Mouse (Mus musculus) thymus, adult 18-20 months (tissue): Measurements from ENCODE around the gene Dpep1.
"Not testable (repeated sequence)": the region's sequence is repeated elsewhere in the genome, so short reads cannot be mapped to it uniquely, and the experiment has no call there.

Source experiments
- DNase-seq, 2 experiments: peaks; one replicate each; pipeline ENCODE4 v3.0.0; 2022; ENCODE audit warnings: mixed read lengths in 2 of 2

Gene Dpep1

DNA sequence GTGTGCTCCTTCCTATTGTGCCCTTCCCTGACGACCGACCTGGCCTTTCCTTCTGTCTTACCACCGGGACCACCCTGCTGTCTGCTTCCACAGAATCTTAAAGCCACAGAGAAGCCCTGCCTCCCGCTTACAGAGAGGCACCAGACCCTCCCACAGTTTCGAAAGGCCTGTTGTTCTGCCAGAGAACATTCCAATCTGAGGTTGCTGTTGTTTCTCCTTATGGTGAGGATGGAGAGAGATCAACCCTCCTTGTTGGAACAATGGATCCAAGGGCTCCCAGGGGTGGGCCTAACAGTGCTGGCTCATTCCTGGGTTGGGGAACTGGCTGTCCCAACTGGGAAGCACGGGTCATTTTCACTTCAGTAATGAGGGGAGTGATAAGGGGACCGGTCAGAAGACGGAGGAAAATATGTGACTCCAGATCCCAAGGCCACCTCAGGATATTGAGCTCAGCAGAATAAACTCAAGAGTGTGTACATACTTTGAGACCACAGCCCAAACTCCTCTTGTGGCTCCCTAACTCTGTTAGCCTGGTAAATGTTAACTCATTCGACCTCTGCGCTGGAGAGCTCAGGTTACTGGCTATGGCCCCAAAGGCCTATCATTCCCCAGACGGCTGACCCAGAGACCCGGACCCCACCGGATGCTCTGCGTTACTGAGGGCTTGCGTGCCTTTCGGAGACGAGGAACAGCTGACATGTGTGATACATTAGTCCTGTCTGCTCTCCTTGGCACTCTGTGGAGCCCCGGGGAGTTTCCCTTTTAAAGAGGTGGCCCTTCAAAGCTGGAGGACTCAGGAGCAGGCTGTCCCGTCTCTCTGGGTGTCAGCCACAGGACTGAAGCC lies at the start of gene Dpep1:
Dpep1 (plus strand) TSS at position 677 of the 844 bp plus-strand sequence.
- DNase-seq, result no peak

DNA sequence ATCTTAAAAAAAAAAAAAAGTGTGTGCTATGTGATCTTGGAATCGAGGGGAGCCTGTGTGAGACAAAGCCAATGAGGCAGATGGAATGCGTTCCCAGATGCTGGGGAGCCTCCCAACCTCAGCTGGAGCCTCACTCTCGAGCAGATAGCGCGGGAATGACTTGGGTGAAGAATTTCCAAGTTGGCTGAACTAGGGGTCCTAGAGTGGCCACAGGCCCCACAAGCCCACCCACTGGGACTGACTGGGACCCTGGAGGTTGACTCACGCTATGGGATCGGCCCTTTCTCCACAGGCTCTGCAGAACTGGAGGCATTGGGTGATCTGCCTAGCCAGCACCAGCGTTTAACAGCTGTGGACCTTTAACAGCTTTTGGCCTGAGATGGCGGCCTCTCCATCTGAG lies 49.8 kb upstream of the Dpep1 start:
- no peak for DNase-seq

DNA sequence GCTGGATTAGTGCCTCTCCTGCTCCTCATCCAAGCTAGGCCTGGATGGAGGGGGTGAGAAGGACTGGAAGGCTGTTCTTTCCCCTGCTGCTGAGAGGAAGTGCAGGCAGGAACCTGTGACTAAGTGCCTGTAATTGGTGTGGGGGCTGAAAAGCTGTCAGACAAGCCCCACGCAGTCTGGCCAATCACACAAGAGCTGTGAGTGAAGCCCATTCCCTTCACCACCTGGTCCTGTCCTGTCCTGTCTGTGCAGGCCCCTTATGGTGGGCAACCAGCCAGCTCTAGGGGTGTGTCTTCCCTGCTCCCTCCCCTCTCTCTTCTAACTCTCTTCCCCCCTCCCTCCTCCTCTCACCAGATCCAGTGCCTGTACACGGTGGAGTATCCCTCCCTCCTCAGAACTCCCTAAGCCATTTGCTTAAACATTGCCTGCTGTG lies 48.4 kb upstream of the Dpep1 start:
- no peak for DNase-seq

DNA sequence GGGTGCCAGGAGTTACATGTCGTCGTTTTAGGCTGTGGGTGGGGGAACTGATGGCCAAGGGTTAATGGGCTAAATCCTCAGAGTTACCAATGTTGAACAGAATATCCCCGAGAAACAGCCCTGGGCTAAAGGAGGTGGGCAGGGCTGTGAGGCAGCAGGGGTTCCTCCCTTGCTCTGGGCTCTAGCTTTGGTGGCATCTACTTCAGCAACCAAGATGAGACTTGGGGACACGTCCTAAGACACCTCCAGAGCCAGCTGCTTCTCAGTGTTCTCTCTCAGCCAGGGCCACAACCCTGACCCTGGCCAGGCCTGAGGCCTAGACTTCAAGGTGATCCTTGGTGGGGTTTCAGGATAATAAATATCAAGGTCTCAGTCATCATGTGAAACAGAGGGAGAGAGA lies 47.3 kb upstream of the Dpep1 start:
- no peak for DNase-seq

DNA sequence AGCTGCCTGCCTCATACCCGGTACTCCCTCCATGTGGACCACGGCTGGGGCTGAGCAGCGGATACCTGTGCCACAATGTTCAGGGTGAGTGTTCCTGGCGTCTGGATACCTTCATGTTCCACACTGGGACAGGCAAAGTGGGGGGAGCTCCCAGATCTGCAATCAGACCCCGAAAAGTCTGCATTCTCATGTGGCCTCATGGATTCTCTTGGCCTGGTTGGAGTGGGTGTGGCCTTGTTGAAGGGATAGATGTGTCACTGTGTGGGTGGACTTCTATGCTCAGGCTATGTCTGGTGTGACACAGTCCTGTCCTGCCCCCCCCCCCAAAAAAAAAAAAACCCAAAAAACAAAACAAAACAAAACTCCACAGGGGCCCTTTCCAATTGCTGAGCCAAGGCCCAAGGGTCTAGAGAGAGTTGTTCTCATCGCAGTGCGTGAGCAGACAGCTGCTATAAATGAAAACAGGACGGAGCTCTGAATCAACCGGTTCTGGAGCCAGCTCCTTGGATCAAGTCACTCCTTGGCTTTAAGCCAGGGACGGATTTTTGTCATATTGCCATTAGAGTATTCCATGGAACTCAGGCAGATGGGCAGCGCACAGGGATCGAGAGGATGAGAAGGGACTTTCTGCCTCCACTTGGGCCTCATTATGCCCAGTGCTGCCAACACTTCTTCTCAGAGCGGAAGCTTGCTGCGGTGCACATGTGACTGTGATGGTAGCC lies 44.1 kb upstream of the Dpep1 start:
- no peak for DNase-seq

DNA sequence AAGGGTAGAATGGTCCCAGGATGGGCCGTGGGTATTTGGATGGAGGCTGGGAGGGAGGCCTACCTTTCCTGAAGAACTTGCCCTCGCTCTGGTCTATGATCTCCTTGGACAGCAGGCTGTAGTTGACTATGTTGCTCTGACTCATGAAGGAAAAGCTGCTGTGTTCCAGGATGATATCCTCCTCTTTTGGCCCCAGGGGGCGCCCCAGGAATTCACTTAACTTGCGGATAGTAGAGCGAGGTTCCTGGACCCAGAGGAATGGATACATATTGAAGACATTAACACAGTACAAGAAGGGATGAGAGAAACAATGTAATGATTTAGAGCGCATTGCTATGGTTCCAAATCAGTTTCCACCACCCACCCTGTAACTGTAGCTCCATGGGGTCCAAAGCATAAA lies 40.8 kb upstream of the Dpep1 start:
- DNase-seq, result no peak

DNA sequence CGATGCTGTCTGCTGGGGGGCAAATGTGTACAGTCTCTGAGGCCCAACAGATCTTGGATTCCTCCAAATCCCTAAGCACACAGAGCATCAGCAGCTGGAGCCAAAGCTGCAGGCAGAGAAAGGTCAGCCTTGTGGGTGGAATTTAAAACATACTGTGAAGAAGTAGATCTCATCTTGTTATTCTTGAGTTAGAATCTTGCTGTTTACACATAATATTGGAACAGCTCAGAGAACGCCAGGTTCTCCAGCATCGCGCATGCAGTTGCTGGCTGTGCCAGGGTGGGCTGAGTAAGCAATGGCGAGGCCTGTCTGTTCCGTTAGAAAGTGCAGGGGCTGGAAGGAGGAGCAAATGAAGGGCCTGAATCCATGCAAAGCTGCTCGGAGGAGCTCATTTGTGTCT lies 39.7 kb upstream of the Dpep1 start:
- DNase-seq, result no peak

DNA sequence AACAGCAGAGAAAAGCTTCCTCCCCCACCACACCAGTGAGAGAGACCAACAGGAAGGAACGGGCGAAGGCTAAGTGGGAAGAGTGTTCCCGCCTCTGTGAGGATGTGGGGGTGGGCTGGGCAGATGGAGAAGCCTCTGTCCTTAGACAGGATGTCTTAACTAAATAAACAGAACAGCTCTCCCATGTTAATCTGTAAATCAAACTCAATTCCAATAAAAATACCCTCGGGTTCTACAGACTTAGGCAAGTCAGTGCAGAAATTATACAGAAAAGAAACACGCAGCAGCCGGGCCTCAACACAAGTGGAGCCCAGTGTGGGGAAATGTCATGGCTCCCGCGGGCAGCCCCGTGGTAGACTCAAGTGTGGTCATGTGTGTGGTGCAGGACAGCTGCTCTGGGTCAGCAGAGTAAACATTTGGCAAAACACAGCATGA lies 35.3 kb upstream of the Dpep1 start:
- DNase-seq, result no peak

DNA sequence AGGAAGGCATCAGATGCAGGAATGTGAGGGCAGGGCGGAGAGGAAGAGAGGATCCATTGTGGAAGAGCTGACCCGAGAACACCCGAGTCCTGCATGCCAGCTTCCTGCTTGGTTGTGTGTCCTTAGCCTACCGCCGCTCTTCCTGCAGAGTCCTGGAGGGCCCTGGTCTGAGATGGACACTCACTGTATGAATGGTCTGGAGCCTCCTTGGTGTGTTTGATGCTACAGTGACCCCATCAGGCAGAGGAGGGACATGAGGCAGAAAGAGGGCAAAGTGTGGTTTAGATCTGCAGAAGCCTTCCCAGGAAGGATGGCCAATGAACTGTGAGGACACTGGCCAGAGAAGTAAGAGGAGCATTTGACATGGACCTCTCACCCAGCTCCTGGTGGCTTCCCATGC lies 30.9 kb upstream of the Dpep1 start:
- DNase-seq, result no peak

DNA sequence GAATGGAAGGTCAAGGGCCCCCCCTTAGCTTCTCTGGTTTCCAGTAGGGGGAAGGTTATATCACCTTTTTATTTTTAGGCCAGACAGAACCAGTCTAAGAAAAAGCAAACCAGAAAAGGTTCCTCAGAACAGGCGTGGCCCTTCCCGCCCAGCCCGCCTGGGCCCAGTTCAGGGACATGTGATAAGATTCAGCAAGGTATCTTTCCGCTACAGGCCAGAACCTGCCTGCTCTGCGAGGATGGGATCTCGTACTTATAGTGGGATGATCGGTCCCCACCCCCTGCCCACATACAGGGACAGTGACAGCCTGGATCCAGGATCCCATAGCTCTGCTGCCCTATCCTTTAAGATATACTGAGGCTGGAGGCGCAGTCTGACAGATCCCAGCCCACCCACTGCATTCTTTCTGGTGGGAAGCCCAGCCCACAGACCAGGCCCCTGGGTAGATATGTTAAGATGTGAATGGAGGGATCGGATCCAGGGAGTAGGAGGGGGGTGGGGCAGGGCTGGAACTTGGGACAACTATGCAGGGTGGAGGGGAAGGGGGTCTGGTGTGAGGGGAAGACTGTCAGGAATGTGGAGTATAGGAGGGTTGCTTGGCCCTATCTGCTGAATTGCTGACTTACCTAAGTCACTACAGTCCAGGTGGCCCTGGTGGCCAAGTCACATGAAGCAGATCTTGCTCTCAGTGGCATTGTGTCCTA lies 29.8 kb upstream of the Dpep1 start:
- no peak for DNase-seq

DNA sequence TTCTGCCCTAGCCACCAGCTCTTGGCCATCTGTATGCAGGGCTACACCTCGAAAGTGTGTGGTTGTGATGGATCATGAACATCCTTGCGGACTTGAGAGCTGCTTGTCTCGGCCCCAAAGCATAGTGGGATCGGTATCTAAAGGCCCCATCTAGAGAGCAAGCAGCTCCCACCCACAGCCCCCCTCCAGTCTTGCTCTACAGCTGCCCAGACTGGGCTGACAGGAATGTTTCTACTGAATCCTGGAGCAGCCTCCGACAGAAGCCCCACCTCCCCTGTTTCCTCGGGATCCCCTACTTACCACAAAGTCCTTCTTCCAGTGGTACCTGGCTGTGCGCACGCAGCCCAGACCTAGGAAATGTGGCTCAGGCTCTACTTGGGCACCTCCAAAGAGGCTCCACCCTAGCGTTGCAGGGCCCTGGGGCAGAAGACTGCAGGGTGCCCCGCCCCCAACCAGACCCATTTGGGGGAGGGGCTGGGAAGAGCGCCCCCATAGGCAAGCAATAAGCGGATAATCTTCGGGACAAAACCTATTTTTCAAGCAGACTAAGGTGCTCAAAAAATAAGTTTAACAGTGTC lies 28.1 kb upstream of the Dpep1 start, which contains the start of gene Sult5a1:
Sult5a1 (minus strand) TSS at position 428 of the 578 bp plus-strand sequence.
- no peak for DNase-seq

DNA sequence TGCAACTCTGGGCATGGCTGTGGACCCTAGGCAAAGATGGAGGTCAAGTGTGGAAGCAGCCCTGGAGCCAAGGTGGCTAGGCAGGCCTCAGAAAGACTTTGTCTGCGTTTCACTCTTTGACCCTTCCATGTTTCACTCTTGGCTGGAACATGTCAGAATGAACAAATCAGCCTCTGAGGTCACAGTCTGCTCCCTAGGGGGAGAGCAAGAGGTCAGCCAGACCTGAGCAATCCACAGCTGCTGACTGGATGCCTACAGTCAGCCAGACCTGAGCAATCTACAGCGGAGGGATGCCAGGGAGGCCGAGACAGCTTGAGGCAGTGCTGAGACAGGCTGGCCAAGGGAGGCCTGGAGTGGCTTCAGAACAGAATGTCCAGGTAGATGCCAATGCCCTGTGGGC lies 4.7 kb upstream of the Dpep1 start:
- DNase-seq, result no peak

DNA sequence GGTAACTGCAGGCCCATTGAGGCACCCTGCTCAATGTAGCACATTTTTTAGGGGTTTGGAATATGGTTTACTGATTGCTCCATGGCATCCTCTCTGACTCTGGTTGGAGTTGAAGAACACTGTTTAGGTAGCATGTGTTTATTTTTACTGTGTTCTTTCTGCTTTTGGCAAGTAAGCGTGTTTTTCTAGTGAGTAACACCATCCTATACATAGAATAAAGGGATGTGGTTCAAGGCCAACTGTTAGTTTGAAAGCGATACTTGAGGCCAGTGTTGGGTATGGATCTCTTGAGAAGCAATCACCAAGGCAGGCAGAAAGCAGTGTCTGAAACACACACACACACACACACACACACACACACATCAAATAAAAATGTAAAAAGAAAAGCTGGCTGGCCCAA lies 2.0 kb downstream of the Dpep1 start:
- no peak for DNase-seq

DNA sequence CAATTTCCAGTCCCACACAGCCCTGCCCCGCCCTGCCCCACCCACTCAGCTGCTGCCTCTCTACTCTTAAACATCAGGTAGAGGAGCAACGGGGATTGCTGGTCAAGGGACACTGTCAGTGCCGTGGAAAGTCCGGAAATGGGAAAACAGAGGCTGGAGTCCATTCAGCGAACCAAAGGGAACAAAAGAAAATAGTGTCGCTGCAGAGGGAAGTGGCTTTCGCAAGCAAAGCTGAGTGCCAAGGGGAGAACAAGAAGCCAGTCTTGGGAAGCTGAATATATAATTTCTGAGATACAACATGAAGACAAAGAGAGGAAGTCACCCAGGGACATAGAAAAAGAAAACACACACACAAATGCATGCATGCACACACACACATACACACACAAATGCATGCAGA lies 2.8 kb downstream of the Dpep1 start:
- no peak for DNase-seq

DNA sequence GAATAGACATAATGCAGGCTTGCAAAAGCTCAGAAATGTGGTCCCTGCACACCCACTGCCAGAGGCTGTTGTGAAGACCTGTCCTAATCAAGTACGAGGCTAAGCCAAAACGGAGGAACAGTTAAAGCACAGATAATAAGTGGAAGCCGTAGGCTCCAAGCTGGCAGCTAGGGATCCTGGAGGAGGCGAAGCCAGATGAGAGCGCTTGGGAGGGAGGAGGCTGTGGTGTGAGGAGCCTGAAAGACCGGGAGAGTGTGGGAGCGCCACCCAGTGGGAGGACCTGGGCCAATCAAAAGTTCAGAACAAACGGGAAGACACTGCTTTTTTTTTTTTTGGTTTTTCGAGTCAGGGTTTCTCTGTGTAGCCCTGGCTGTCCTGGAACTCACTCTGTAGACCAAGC lies 4.6 kb downstream of the Dpep1 start:
- DNase-seq, result no peak

DNA sequence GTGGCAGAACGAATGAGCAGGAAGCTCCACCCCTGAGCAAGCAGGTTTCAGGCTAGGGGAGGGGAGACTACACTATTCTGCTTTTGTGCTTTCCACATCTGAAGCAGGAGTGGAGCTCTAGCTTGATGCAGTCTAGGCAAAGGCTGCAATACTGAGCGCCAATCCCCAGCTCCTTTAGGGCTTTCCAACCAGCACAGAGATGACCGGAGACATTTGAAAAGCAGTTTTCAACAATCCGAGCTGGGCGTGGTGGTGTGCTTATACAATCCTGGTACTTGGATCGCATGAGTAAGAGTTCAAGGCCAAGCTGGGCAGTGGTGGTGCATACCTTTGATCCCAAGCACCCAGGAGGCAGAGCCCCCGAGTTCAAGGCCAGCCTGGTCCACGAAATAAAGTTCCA lies 5.9 kb downstream of the Dpep1 start:
- no peak for DNase-seq

DNA sequence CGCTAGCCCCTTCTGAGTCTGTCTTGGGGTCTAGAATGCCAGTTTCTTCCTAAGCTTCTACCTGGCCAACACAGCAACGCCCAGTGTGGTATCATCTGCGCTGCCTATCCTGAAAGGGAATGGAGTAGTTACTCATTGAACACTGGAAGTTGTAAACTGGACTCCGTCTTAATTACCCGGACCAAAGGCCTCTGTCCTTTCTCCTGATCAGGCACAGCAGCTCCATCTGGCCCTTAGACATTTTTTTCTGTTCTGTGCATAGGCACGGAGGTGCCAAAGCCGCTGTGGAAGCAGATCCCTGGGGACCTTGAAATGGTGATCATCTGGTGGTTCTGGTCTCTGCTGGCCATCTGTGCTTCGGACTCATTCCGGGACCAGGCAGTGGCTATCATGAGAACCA lies 7.7 kb downstream of the Dpep1 start:
- no peak for DNase-seq

DNA sequence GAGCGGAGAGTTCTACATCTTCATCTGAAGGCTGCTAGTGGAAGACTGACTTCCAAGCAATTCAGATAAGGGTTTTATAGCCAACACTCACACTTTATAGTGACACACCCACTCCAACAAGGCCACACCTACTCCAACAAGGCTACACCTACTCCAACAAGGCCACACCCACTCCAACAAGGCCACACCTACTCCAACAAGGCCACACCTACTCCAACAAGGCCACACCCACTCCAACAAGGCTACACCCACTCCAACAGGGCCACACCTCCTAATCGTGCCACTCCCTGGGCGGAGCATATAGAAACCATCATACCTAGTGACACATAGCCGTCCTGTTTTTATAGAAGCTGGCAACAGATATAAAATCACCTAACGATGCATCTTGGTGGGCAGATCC lies 11.0 kb downstream of the Dpep1 start:
- DNase-seq, result not testable (repeated sequence)

DNA sequence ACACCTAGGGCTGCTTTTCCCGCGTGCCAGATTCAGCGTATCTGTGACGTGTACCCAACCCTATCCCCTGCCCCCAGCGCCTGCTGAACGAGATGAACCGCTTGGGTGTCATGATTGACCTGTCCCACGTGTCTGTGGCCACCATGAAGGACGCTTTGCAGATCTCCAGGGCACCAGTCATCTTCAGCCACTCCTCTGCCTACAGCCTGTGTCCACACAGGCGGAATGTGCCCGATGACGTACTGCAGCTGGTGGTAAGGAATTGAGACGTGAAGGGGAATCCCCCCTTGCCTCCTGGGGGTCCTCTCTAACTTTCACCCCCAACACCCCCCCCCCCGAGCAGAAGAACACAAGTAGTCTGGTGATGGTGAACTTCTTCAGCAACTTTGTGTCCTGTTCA lies 13.8 kb downstream of the Dpep1 start:
- DNase-seq, result no peak

DNA sequence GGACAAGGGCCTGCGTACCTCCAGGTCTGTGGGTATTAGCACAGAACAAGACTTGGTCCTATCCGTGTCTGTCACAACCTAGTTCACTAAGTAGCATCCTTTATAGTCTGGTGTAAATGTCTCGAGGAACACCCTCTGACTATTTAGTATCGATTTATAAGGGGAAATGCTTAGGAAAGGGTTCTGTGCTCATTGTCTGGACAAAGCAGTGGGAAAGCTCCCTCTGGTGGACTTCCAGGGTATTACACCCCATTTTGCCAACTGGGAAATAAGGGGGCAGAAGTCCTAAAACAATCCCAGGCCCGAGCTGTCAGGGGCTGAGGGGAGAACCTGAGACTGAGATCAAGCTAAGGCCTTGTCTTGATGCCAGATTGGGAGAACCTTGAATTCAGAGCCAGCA lies 16.2 kb downstream of the Dpep1 start:
- peak in 1 of 2 experiments; percentile 25 for DNase-seq

DNA sequence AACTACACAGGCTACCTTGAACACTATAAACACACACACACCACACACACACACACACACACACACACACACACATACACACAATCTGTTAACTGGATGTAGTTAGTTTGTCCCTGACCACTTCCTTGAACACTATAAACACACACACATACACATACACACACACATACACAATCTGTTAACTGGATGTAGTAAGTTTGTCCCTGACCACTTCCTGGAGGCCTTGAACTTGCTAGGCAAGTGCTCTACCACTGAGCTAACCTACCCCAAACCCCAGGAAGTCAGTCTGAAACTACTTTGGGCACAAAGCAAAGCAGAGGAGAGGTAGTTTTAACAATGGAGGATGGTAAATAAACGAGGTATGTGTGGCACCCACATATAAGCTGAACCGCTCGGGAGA lies 17.5 kb downstream of the Dpep1 start:
- no peak for DNase-seq

DNA sequence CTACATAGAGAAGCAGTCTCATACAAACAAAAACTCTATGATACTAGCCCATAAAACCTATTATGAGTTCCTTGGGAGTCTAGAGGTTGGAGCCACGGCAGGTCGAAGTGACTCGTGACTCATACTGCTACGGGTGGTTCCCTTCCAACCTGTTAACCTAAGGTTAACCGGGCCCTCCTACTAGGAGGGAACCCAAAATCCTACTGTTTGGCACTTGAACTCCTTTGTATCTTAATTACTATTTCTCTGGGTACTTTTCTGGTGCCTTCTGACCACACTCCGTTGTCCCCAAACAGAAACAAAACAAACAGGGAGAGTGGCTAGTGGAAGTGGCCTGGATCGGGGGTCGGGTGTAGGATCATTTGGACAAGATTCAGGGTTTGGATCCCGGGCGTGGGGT lies 25.8 kb downstream of the Dpep1 start:
- no peak for DNase-seq
